Mouse (Mus musculus) left cerebral cortex, adult 2 months (tissue): ENCODE measurements around the gene Tnk1. TPM values are rescaled to one million over a fixed set of nuclear protein-coding genes. Genes with fewer than 3 reads are reported as not detected.

Source experiments
- DNase-seq, 2 experiments: peaks; one replicate each; pipeline ENCODE4 v3.0.0; 2021 to 2022; ENCODE audit warnings: low spot score in 2 of 2, mixed read lengths in 1 of 2; ENCODE audit errors: extremely low spot score in 1 of 2
- H3K27ac ChIP-seq: fragments of 200-600 bp; 2 replicates; pipeline ENCODE4 v1.8.1; 2022
- H3K4me3 ChIP-seq: fragments of 200-600 bp; 2 replicates; pipeline ENCODE4 v1.8.1; 2022
- CTCF ChIP-seq: fragments of 200-600 bp; IDR thresholded peaks from 2 replicates; pipeline ENCODE4 v1.8.1; 2022; ENCODE audit warnings: antibody characterized with exemption, mild to moderate bottlenecking, moderate library complexity
- intact Hi-C: fragments of 180-260 bp; cut with DNase I; formaldehyde crosslinking; loops from one replicate; pipeline ENCODE4 v1.15.1; 2025
- microRNA-seq, 2 experiments: library from miRNA; unstranded; fragments of <30 nt; microRNA quantifications; one replicate each; pipeline ENCODE4 v1.2.0; 2021
- total RNA-seq, 2 experiments: library from RNA; stranded (reverse); gene quantifications; 2 replicates each; pipeline ENCODE4 v1.2.3; 2021

Tnk1 gene
- total RNA-seq, 2 experiments from 2014 or later, result 0.20 TPM; not detected in 1

GRCm38 (mm10) chr11:69815155-69815554 is 43.4 kb downstream of the Tnk1 start, which contains the start of gene Gm39566:
Gene Gm39566 (minus strand): TSS chr11:69815298.
- intact Hi-C loops, result no loop called here
- no peak for TF ChIP-seq CTCF
- Histone ChIP-seq H3K27ac (no peak within 1 kb of the TSS), H3K4me3 (no peak within 1 kb of the TSS)
- no peak for DNase-seq

GRCm38 (mm10) chr11:69810280-69810679 is 48.2 kb downstream of the Tnk1 start:
- no peak for DNase-seq
- H3K4me3 ChIP-seq, result no peak overlapping the region
- intact Hi-C loops, result loop anchor here (5.0 kb wide), 1 partner anchor 52 kb away; no protein-coding TSS in a partner anchor
- no peak overlapping the region for H3K27ac ChIP-seq
- TF ChIP-seq CTCF, result no peak

DNA sequence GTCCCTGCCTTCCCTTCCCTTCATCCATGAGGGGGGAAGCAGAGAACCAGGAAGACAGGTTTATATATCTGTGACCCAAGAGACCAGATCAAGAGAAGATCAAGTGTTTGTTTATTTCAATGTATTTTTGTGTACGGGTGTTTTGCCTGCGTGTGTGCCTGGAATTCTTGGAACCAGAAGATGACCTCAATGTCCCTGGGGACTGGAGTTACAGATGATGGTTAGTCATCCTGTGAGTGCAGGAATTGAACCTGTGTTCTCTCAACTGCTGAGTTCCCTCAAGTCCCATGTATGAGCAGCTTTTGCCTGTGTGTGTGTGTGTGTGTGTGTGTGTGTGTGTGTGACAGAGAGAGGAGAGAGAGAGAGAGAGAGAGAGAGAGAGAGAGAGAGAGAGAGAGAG is 50.9 kb downstream of the Tnk1 start:
- intact Hi-C loops, result no loop called here
- no peak for DNase-seq
- H3K27ac ChIP-seq, result no peak overlapping the region
- no peak overlapping the region for H3K4me3 ChIP-seq
- no peak for TF ChIP-seq CTCF

- no peak; the same call in 1 of the 2 replicates for TF ChIP-seq CTCF
- no peak overlapping the region for H3K4me3 ChIP-seq
- no peak for DNase-seq
- no peak overlapping the region for H3K27ac ChIP-seq
- intact Hi-C loops, result no loop called here
Measured at GRCm38 (mm10) chr11:69806378-69806777, 52.2 kb downstream of the Tnk1 start.

- no peak; the same call in 1 of the 2 replicates for TF ChIP-seq CTCF
- no peak within 1 kb of the TSS; the same call in 1 of the 2 replicates for H3K4me3 ChIP-seq
- no peak within 1 kb of the TSS for H3K27ac ChIP-seq
- intact Hi-C loops, result loop anchor here (5.0 kb wide), 1 partner anchor 72 kb away; the partner anchor contains the start of gene Tmem95
- no peak for DNase-seq
Measured at GRCm38 (mm10) chr11:69804972-69805909, 53.3 kb downstream of the Tnk1 start, which contains the start of gene Tmem102. Gene Tmem102 (minus strand): TSS chr11:69805624.

GRCm38 (mm10) chr11:69804652-69804940 is 53.9 kb downstream of the Tnk1 start:
- intact Hi-C loops, result loop anchor here (5.0 kb wide), 1 partner anchor 73 kb away; the partner anchor contains the start of gene Tmem95
- no peak overlapping the region; the same call in 1 of the 2 replicates for H3K4me3 ChIP-seq

GRCm38 (mm10) chr11:69803786-69804651 is 54.5 kb downstream of the Tnk1 start:
- H3K4me3 ChIP-seq, result peak overlapping the region; percentile 52
- peak; percentile 72 for TF ChIP-seq CTCF
- intact Hi-C loops, result loop anchor here (2.0 to 5.0 kb wide), 4 partner anchors 33 to 73 kb away; partner anchors contain the start of genes Nlgn2, Polr2a and Tmem95
- H3K27ac ChIP-seq, result peak overlapping the region; percentile 46; the same call in 1 of the 2 replicates
- DNase-seq, result peak; percentile 68 to 79

More at GRCm38 (mm10) chr11:69804652-69804940, 53.9 kb downstream of the Tnk1 start:
- DNase-seq, result no peak
- H3K27ac ChIP-seq, result no peak overlapping the region
- TF ChIP-seq CTCF, result no peak

GRCm38 (mm10) chr11:69803328-69803727 is 55.2 kb downstream of the Tnk1 start:
- Histone ChIP-seq H3K27ac (peak overlapping the region; percentile 46; the same call in 1 of the 2 replicates), H3K4me3 (peak overlapping the region; percentile 52)
- DNase-seq, result no peak
- intact Hi-C loops, result loop anchor here (2.0 to 5.0 kb wide), 4 partner anchors 33 to 74 kb away; partner anchors contain the start of genes Nlgn2, Polr2a and Tmem95
- no peak for TF ChIP-seq CTCF

GRCm38 (mm10) chr11:69802648-69803105 is 55.9 kb downstream of the Tnk1 start:
- no peak for TF ChIP-seq CTCF
- intact Hi-C loops, result loop anchor here (2.0 to 5.0 kb wide), 4 partner anchors 34 to 75 kb away; partner anchors contain the start of genes Nlgn2, Polr2a and Tmem95
- peak; percentile 80 to 88 for DNase-seq
- H3K4me3 ChIP-seq, result peak overlapping the region; percentile 52
- H3K27ac ChIP-seq, result peak overlapping the region; percentile 59

- DNase-seq, result no peak
- H3K4me3 ChIP-seq, result peak within 1 kb of the TSS; percentile 52
- no peak for TF ChIP-seq CTCF
- intact Hi-C loops, result loop anchor here (5.0 kb wide), 1 partner anchor 76 kb away; the partner anchor contains the start of gene Tmem95
- H3K27ac ChIP-seq, result peak within 1 kb of the TSS; percentile 59
Measured at GRCm38 (mm10) chr11:69801379-69801977, 57.1 kb downstream of the Tnk1 start, which contains the start of gene Fgf11. Gene Fgf11 (minus strand): TSS chr11:69801857.

Small RNA genes within 50 kb of the gene (microRNA-seq; reads per million reads assigned to microRNA genes)
- 0 reads per million in 2 experiments for gene Mir6924

Other genes with a start within 250 kb of the Tnk1 start
- not detected for gene Shbg, start 240.8 kb downstream of the Tnk1 start, total RNA-seq
- 10 to 100 TPM in 1 of 2 experiments, 1 to 10 TPM in 1; 9.9 to 13.7 TPM for gene Sat2, start 236.7 kb downstream of the Tnk1 start, total RNA-seq
- 100 to 1,000 TPM; 146 TPM for gene Fxr2, start 225.7 kb downstream of the Tnk1 start, total RNA-seq
- gene Sox15, start 203.4 kb downstream of the Tnk1 start, total RNA-seq, result not detected
- 10 to 100 TPM; 59.0 to 59.4 TPM for gene Mpdu1, start 196.1 kb downstream of the Tnk1 start, total RNA-seq
- gene Cd68, start 192.6 kb downstream of the Tnk1 start, total RNA-seq, result 10 to 100 TPM; 11.8 to 14.1 TPM
- 100 to 1,000 TPM; 299 to 311 TPM for gene Eif4a1, start 186.3 kb downstream of the Tnk1 start, total RNA-seq
- 100 to 1,000 TPM; 108 to 111 TPM for gene Senp3, start 176.6 kb downstream of the Tnk1 start, total RNA-seq
- 1 to 10 TPM; 3.3 to 3.8 TPM for gene Tnfsf13, start 172.9 kb downstream of the Tnk1 start, total RNA-seq
- gene Tnfsf12, start 162.9 kb downstream of the Tnk1 start, total RNA-seq, result 10 to 100 TPM in 1 of 2 experiments, 1 to 10 TPM in 1; 9.5 to 10.6 TPM
- gene Tnfsfm13, start 162.6 kb downstream of the Tnk1 start, total RNA-seq, result 1 to 10 TPM; 1.4 to 1.9 TPM
- gene Polr2a, start 100.1 kb downstream of the Tnk1 start, total RNA-seq, result 10 to 100 TPM; 55.1 to 56.6 TPM
- gene Slc35g3, start 96.8 kb downstream of the Tnk1 start, total RNA-seq, result not detected
- 100 to 1,000 TPM; 134 to 167 TPM for gene Zbtb4, start 92.8 kb downstream of the Tnk1 start, total RNA-seq
- gene Chrnb1, start 62.8 kb downstream of the Tnk1 start, total RNA-seq, result 1 to 10 TPM; 1.0 to 1.4 TPM
- gene Fgf11, start 56.9 kb downstream of the Tnk1 start, total RNA-seq, result 10 to 100 TPM; 15.9 to 19.8 TPM
- under 1 TPM in 1 of 2 experiments, not detected in 1; 0.23 TPM for gene Tmem102, start 53.1 kb downstream of the Tnk1 start, total RNA-seq
- not detected for gene Gm39566, start 43.4 kb downstream of the Tnk1 start, total RNA-seq
- gene Spem2, start 40.3 kb downstream of the Tnk1 start, total RNA-seq, result not detected
- gene Spem1, start 36.5 kb downstream of the Tnk1 start, total RNA-seq, result under 1 TPM; 0.34 to 0.44 TPM
- 100 to 1,000 TPM; 236 to 243 TPM for gene Nlgn2, start 20.9 kb downstream of the Tnk1 start, total RNA-seq
- 100 to 1,000 TPM; 113 to 126 TPM for gene Tmem256, start 20.2 kb downstream of the Tnk1 start, total RNA-seq
- gene Plscr3, start 12.4 kb downstream of the Tnk1 start, total RNA-seq, result 10 to 100 TPM; 19.5 to 22.5 TPM
- gene Tmem95, start 19.3 kb upstream of the Tnk1 start, total RNA-seq, result not detected
- gene Kctd11, start 22.7 kb upstream of the Tnk1 start, total RNA-seq, result 1 to 10 TPM; 1.3 to 1.5 TPM
- not detected for gene Acap1, start 36.8 kb upstream of the Tnk1 start, total RNA-seq
- under 1 TPM; 0.23 to 0.87 TPM for gene 2810408A11Rik, start 42.3 kb upstream of the Tnk1 start, total RNA-seq
- 100 to 1,000 TPM; 121 to 124 TPM for gene Neurl4, start 42.3 kb upstream of the Tnk1 start, total RNA-seq
- 10 to 100 TPM; 31.0 to 31.7 TPM for gene Gps2, start 55.2 kb upstream of the Tnk1 start, total RNA-seq
- gene Eif5a, start 63.2 kb upstream of the Tnk1 start, total RNA-seq, result 100 to 1,000 TPM; 408 to 429 TPM
- gene Ybx2, start 77.1 kb upstream of the Tnk1 start, total RNA-seq, result 1 to 10 TPM; 9.9 to 10.0 TPM
- 1 to 10 TPM; 2.3 to 4.1 TPM for gene Slc2a4, start 89.5 kb upstream of the Tnk1 start, total RNA-seq
- not detected for gene Cldn7, start 106.0 kb upstream of the Tnk1 start, total RNA-seq
- 100 to 1,000 TPM; 116 to 124 TPM for gene Ctdnep1, start 122.4 kb upstream of the Tnk1 start, total RNA-seq
- gene Elp5, start 123.8 kb upstream of the Tnk1 start, total RNA-seq, result 10 to 100 TPM; 90.9 to 93.8 TPM
- gene Gabarap, start 132.4 kb upstream of the Tnk1 start, total RNA-seq, result 100 to 1,000 TPM; 209 to 215 TPM
- 10 to 100 TPM; 44.3 to 48.9 TPM for gene Phf23, start 137.0 kb upstream of the Tnk1 start, total RNA-seq
- gene Dvl2, start 141.9 kb upstream of the Tnk1 start, total RNA-seq, result 10 to 100 TPM; 32.6 to 32.9 TPM
- gene Acadvl, start 156.7 kb upstream of the Tnk1 start, total RNA-seq, result 10 to 100 TPM; 59.4 to 62.5 TPM
- 100 to 1,000 TPM; 818 to 875 TPM for gene Dlg4, start 158.2 kb upstream of the Tnk1 start, total RNA-seq
- 1 to 10 TPM; 1.8 to 2.1 TPM for gene Asgr1, start 195.4 kb upstream of the Tnk1 start, total RNA-seq
- not detected for gene Asgr2, start 233.9 kb upstream of the Tnk1 start, total RNA-seq